Mouse (Mus musculus) forebrain, embryonic 16.5 days (tissue): ENCODE measurements around the gene Mst1. TPM values are rescaled to one million over a fixed set of nuclear protein-coding genes. Genes with fewer than 3 reads are reported as not detected.
A peak's percentile ranks its signal among the peaks of the same experiment; 100 is the strongest.

ENCODE experiments used
- ATAC-seq: fragments of 200-750 bp; cut with Nextera tagmentation; 2 replicates; pipeline ENCODE4 v1.8.0; 2017; ENCODE audit warnings: mild to moderate bottlenecking, moderate library complexity
- H3K27ac ChIP-seq: fragments of 300-500 bp; sonication (generic); 2 replicates; pipeline ENCODE4 v1.5.1; 2014; ENCODE audit warnings: low read length, control low read depth
- H3K27me3 ChIP-seq: fragments of 300-500 bp; sonication (generic); replicated peaks from 2 replicates; pipeline ENCODE4 v1.6.1; 2014; ENCODE audit warnings: low read length; ENCODE audit not compliant: control insufficient read depth, insufficient read depth
- H3K36me3 ChIP-seq: fragments of 300-500 bp; sonication (generic); 2 replicates; pipeline ENCODE4 v1.6.1; 2014; ENCODE audit not compliant: control insufficient read depth, insufficient read depth
- H3K4me1 ChIP-seq: fragments of 300-500 bp; sonication (generic); replicated peaks from 2 replicates; pipeline ENCODE4 v1.6.1; 2014; ENCODE audit warnings: low read length; ENCODE audit not compliant: control insufficient read depth, insufficient read depth
- H3K4me2 ChIP-seq: fragments of 300-500 bp; sonication (generic); 2 replicates; pipeline ENCODE4 v1.6.1; 2014; ENCODE audit warnings: mild to moderate bottlenecking, low read length, control low read depth
- H3K4me3 ChIP-seq: fragments of 300-500 bp; sonication (generic); replicated peaks from 2 replicates; pipeline ENCODE4 v1.5.1; 2014; ENCODE audit warnings: mild to moderate bottlenecking, low read length, control low read depth
- H3K9ac ChIP-seq: fragments of 300-500 bp; sonication (generic); replicated peaks from 2 replicates; pipeline ENCODE4 v1.6.1; 2014; ENCODE audit warnings: low read depth, low read length, control low read depth
- H3K9me3 ChIP-seq: fragments of 300-500 bp; sonication (generic); 2 replicates; pipeline ENCODE4 v1.6.1; 2016; ENCODE audit warnings: low read length; ENCODE audit not compliant: control insufficient read depth
- WGBS: fragments of 180-500 bp; shearing (Covaris S2); extraction: QIAGEN DNeasy Blood & Tissue Kit; methylation state at CpG from one replicate; pipeline ENCODE4 v1.1.7; 2014; 5-methylcytosine and 5-hydroxymethylcytosine counted together
- polyA plus RNA-seq: library from polyadenylated mRNA; unstranded; fragments of >200 nt; fragmentation: Nextera tagmentation; extraction: Ambion mirVana; gene quantifications from 2 replicates; pipeline ENCODE4 v1.2.1, GENCODE M21; 2015

Mst1 gene
- polyA plus RNA-seq, 1 experiment from 2014 or later, result not detected

DNA sequence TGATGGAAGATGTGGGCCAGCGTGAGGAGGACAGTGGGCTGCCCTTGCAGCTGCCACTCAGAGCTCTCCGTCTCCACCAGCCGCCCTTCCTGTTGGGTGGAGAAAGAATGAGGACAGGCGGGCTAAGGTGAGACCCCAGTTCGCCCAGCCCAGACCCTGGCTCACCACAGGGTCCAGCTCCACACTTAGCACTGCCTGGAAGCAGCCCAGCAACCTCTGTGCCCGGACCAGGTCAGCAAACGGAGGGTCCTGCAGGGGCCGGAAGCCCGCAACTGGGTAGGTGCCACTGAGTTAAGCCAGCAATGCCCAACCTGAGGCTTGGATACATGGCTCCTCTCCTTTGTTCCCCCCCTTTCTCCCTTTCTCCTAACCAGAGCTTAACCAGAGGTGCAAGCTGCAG is 11.2 kb upstream of the Mst1 start:
- no peak overlapping the region for H3K27ac ChIP-seq
- no peaks in the 10 kb centered on the region for H3K4me1 ChIP-seq
- no peak overlapping the region for H3K4me2 ChIP-seq
- H3K27me3 ChIP-seq, result no peaks in the 10 kb centered on the region
- no peaks in the 10 kb centered on the region for H3K36me3 ChIP-seq
- WGBS, result 95% methylated on average over 9 of the region's 9 CpGs
- no peak overlapping the region for H3K4me3 ChIP-seq
- no peaks in the 10 kb centered on the region for H3K9me3 ChIP-seq
- no peak for ATAC-seq
- no peak overlapping the region for H3K9ac ChIP-seq

DNA sequence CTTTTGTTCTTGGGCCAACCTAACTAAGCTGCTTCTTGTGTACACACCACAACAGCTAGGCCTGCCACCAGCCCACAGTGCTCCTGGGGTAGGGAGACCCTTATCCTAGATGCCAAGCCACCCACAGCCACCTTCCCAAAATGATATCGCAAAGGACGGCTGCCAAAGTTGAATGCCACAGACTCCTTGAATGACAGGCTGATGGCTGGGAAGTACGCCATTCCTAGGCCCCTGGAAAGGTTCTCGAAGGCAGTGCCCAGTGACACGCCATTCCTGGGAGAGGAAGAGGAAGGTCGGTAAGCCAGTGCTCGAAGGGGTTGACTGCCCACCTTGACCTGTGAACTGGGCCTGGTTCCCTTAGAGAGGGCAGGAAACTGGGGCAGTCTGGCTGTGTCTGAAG is 10.7 kb upstream of the Mst1 start:
- no peaks in the 10 kb centered on the region for H3K36me3 ChIP-seq
- WGBS, result 93% methylated on average over 7 of the region's 7 CpGs
- H3K4me3 ChIP-seq, result no peak overlapping the region
- H3K27me3 ChIP-seq, result no peaks in the 10 kb centered on the region
- H3K9me3 ChIP-seq, result no peaks in the 10 kb centered on the region
- H3K9ac ChIP-seq, result no peak overlapping the region
- H3K4me2 ChIP-seq, result no peak overlapping the region
- H3K4me1 ChIP-seq, result no peaks in the 10 kb centered on the region
- no peak for ATAC-seq
- H3K27ac ChIP-seq, result no peak overlapping the region

DNA sequence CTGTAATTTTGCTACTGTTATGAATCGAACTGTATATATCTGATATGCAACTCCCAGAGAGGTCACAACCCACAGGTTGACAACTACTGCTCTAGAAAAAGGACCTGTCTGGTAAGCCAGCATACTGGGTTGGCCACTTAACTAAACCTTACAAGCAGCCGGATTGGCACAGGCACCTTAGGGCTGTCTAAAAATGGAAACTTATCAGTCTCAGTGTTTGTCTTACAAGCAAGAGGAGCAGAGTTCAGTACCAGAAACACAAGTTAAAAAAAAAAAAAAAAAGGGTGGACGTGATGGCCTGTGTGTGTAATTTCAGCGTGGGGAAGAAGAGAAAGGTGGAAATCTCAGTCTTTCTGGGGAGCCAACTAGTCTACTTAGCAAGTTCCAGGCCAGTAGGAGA is 8.4 kb upstream of the Mst1 start:
- WGBS, result 90% methylated on average over 4 of the region's 4 CpGs
- Histone ChIP-seq H3K4me1 (no peaks in the 10 kb centered on the region), H3K27me3 (no peaks in the 10 kb centered on the region), H3K9me3 (no peaks in the 10 kb centered on the region), H3K36me3 (no peaks in the 10 kb centered on the region), H3K27ac (no peak overlapping the region), H3K4me2 (no peak overlapping the region), H3K4me3 (no peak overlapping the region), H3K9ac (no peak overlapping the region)
- no peak for ATAC-seq

DNA sequence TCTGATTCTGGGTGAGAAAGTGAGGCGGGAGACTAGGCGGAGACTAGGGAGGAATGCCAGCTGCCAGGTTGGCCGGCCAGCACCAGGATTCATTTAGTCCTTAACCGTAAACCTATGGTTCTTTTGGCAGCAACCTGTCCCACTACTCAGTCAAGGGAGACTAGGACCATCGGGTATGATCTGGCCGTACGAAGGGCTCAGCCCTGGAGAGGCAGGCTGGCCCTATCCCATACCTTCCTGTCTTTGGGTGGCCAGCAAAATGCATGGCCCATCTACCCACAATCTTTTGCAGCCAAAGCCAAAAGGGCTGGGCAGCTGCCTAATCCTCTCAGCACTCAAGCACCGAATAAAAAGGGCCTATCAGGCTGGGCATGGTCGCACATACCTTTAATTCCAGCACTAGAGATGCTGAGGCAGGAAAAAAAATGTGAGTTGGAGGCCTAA is 7.7 kb upstream of the Mst1 start:
- Histone ChIP-seq H3K4me1 (no peaks in the 10 kb centered on the region), H3K4me3 (no peak overlapping the region), H3K27ac (no peak overlapping the region), H3K9ac (no peak overlapping the region), H3K27me3 (no peaks in the 10 kb centered on the region), H3K4me2 (no peak overlapping the region), H3K36me3 (no peaks in the 10 kb centered on the region), H3K9me3 (no peaks in the 10 kb centered on the region)
- no peak for ATAC-seq
- 55% methylated on average over 9 of the region's 9 CpGs for WGBS

DNA sequence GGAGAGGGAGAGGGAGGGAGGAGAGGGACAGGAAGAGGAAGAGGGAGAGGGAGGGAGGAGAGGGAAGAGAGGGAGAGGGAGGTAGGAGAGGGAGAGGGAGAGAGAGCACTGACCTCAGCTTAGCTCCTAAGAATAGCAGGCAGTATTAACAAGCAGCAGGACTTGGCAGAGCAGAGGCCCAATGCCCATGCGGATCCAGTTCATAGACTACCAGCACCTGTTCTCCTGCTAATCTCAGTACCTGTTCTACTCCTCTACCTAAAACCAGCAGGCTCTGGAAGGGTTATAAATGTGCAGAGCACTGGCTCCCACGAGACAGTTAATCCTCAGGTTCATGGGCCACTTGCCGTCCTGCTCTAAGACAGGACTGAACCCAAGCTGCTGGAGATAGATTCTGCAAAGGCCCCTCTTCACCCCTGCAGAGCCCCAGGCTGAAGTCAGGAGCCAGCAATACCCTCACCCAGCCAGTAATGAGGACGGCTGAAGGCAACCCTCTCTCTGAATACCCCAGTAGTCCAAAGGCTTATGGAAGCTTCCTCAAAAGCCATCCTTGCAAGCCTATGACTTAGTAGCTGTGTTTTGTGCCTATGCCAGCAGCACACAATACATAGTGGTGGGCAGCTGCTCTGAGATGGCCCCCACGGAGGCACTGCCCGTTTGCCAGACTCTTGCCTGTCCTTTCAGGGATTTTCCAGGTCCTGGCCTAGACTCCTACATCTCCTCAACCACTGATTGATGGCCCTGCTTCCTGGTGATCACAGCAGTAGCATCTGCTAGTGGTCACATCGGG is 6.9 kb upstream of the Mst1 start:
- Histone ChIP-seq H3K9ac (no peak overlapping the region), H3K36me3 (no peaks in the 10 kb centered on the region), H3K4me3 (no peak overlapping the region), H3K9me3 (no peaks in the 10 kb centered on the region), H3K4me1 (peaks cover 6% of the 10 kb centered on the region), H3K27me3 (no peaks in the 10 kb centered on the region), H3K27ac (no peak overlapping the region), H3K4me2 (no peak overlapping the region)
- WGBS, result 64% methylated on average over 7 of the region's 7 CpGs
- no peak for ATAC-seq

DNA sequence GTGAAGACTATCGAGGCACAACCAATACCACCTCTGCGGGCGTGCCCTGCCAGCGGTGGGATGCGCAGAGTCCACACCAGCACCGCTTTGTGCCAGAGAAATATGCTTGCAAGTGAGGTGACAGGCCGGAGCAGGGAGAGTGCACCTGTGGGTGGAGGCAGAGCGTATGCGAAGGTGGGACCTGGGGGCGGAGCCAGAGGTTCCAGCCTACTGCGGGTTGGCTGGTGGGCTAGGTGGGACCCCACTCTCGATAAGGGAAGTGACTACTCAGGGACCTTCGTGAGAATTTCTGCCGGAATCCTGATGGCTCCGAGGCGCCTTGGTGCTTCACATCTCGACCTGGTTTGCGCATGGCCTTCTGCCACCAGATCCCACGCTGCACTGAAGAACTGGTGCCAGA is 2.3 kb downstream of the Mst1 start:
- H3K4me2 ChIP-seq, result peak overlapping the region; percentile 14
- no peak overlapping the region for H3K27ac ChIP-seq
- H3K4me1 ChIP-seq, result peaks cover 17% of the 10 kb centered on the region
- no peak for ATAC-seq
- H3K36me3 ChIP-seq, result peaks cover 13% of the 10 kb centered on the region
- peaks cover 22% of the 10 kb centered on the region for H3K27me3 ChIP-seq
- no peak overlapping the region for H3K9ac ChIP-seq
- WGBS, result 5% methylated on average over 19 of the region's 19 CpGs
- no peaks in the 10 kb centered on the region for H3K9me3 ChIP-seq
- H3K4me3 ChIP-seq, result no peak overlapping the region

DNA sequence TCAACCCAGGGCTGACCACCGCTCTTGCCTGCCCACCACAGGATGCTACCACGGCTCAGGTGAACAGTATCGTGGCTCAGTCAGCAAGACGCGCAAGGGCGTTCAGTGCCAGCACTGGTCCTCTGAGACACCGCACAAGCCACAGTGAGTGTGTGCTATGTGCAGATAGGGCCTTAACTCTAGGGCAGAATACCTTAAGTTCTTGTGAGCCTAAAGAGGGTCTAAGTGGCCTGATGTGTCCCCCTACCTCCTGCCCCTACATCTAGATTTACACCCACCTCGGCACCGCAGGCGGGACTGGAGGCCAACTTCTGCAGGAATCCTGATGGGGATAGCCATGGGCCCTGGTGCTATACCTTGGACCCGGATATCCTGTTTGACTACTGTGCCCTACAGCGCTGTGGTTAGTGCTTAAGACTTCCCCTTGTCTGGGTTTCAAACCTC is 2.8 kb downstream of the Mst1 start, which contains the start of gene Rnf123:
Rnf123 (minus strand) TSS at position 359 of the 444 bp plus-strand sequence.
- H3K36me3 ChIP-seq, result peaks cover 13% of the 10 kb centered on the region
- no peaks in the 10 kb centered on the region for H3K9me3 ChIP-seq
- H3K4me2 ChIP-seq, result peak within 1 kb of the TSS; percentile 14
- no peak within 1 kb of the TSS for H3K27ac ChIP-seq
- peaks cover 14% of the 10 kb centered on the region for H3K4me1 ChIP-seq
- ATAC-seq, result no peak
- H3K9ac ChIP-seq, result no peak within 1 kb of the TSS
- WGBS, result 32% methylated on average over 12 of the region's 12 CpGs
- peaks cover 22% of the 10 kb centered on the region for H3K27me3 ChIP-seq
- H3K4me3 ChIP-seq, result no peak within 1 kb of the TSS

DNA sequence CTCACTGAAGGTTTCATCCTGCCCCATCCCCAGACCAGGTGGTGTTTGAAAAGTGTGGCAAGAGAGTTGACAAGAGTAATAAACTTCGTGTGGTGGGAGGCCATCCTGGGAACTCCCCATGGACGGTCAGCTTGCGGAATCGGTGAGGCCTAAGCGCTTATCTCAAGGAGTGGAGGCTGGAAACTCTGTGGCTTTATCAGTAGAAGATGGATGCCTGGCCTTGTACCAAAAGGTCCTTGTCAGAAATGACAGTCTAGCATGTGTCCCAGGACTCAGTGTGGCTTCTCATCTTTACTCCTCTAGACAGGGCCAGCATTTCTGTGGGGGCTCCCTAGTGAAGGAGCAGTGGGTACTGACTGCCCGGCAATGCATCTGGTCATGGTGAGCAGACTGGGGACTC is 3.3 kb downstream of the Mst1 start:
- Histone ChIP-seq H3K4me3 (no peak overlapping the region), H3K4me1 (peaks cover 9% of the 10 kb centered on the region), H3K9me3 (no peaks in the 10 kb centered on the region), H3K36me3 (peaks cover 13% of the 10 kb centered on the region), H3K27ac (no peak overlapping the region), H3K4me2 (no peak overlapping the region), H3K27me3 (peaks cover 22% of the 10 kb centered on the region), H3K9ac (no peak overlapping the region)
- no peak for ATAC-seq
- 87% methylated on average over 6 of the region's 6 CpGs for WGBS

DNA sequence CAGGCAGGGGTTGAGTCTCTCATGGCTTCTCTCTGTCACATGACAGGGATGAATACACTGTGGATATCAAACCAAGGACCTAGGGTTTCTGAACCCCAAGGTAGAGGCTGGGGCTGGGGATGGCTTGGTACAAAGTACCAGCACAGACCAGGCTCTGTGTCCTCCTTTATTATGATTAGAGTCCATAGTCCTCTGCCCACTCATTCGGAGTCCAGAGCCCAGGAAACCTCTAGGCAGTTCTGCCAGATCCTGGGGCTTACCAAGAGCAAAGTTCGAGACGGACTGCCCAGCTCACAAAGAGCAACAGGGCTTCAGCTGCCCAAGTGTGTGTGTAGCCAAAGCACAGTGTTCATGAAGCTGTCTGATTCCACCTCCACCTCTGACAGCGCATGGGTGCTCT is 5.0 kb downstream of the Mst1 start:
- H3K27ac ChIP-seq, result no peak overlapping the region
- H3K9ac ChIP-seq, result no peak overlapping the region
- H3K4me2 ChIP-seq, result no peak overlapping the region
- H3K4me1 ChIP-seq, result peaks cover 2% of the 10 kb centered on the region; the same call in 1 of the 2 replicates
- peaks cover 18% of the 10 kb centered on the region for H3K36me3 ChIP-seq
- H3K27me3 ChIP-seq, result peaks cover 22% of the 10 kb centered on the region
- H3K9me3 ChIP-seq, result no peaks in the 10 kb centered on the region
- no peak for ATAC-seq
- WGBS, result 92% methylated on average over 4 of the region's 4 CpGs
- H3K4me3 ChIP-seq, result no peak overlapping the region
